Mouse (Mus musculus) frontal cortex, postnatal 25 days (tissue): Measurements from ENCODE around the gene Ctdnep1.

ENCODE experiments used
- DNase-seq, 2 experiments: peaks; one replicate each; pipeline ENCODE4 v3.0.0; 2022; ENCODE audit warnings: low spot score in 2 of 2

Gene Ctdnep1

DNA sequence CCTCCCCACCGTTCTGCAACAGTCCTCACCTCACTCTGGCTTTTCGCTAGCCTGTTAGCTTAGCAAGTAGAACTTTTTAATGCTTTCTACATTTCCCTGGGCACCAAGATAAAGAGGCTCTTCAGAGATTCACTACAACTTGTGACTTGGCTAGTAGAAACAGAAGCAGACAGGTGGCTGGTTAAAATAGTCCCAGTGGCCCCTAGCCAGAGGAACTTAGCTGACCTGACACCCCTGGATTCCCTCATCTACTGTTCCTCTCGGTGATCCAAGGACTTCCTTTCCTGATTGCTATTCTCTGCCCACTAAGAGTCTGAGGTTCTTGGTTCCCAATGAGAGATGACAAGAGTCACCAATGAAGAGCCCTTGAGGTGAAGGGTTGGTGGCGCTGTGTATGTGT, 2.4 kb downstream of the Ctdnep1 start:
- no peak for DNase-seq

DNA sequence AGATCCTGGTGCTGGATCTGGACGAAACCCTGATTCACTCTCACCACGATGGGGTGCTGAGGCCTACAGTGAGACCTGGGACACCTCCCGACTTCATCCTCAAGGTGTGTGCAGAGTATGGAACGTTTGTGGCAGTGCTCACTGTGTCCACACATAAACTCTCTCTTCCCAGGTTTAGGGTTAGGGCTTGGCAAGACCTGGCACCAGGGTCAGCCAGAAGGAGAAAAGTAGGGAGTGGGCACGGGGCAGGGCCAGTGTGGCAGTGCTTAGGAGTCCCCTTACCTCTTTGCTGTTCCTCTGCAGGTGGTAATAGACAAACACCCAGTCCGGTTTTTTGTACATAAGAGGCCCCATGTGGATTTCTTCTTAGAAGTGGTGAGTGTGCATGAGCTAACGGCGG, 3.5 kb downstream of the Ctdnep1 start:
- no peak for DNase-seq

DNA sequence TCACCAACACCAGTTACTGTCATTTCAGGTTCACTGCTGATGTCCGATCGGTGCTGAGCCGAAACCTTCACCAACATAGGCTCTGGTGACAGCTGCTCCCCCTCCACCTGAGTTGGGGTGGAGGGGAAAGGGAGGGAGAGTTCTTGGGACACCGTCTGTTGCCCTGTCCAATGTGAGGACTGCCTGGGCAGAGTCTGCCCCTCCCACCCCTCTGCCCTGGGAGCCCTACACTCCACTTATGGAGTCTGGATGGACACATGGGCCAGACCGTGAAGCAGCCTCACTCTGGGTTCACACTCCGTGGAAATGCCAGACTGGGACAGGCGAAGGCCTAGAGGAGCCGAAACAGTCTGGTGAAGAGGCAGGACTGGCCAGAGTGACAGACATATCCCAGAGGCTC, 9.0 kb downstream of the Ctdnep1 start:
- no peak for DNase-seq

DNA sequence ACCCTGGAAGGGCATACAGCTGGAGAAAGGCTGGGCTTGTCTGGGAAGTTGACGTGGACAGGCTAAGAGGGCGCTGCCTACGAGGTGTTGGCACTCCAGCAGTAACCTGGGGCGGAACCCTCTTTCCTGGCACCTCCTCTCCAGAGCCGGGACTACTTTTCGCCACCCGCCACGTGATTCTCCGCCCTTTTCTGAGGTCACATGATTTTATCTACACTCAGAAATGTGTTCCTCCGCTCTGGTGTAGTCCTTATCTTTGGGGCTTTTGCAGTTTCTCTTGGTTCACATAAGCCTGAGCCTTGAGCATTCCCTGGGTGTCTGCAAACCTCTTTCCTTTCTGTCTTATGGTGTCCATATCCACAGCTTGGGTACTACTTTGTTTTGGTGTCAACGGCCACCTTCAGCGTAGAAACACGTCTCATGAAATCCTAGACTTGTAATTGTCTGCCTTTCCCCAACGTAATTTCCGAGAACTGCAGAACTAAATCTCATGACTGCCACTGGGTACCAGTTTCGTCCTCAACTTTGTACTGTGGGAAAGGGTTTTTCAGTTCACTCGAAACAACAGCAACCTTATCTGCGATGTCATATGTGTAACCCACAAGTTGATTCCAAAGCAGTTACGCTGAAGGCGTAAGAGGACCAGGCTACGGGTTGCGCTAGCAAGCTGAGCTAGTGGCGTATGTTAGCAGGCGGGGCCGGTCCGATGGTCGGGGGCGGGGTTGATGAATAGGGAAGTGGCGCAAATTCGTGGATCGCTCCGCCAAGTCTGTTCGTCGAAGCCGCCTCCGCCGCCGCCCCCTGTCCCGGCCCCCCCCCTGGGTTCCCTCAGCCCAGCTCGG, 10.1 kb downstream of the Ctdnep1 start, which contains the start of gene Gabarap:
TSS of gene Gabarap (plus strand) at position 294 of the 842 bp plus-strand sequence.
- DNase-seq: peak; percentile 93 to 97

DNA sequence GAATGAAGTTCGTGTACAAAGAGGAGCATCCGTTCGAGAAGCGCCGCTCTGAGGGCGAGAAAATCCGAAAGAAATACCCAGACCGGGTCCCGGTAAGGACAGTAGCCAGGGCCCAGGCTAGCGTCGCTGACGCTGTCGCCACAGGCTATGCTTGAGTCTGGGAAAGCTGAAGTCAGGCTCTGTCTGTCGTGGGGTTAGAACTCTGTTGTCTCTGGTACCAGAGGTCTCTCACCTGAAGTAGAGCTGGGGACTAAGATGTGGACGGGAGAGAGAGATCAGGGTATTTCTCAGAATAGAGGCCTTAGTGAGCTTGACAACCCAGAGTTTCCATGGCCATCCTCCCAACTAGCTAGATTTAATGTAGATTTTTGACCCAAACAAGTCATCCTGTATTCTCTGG, 10.8 kb downstream of the Ctdnep1 start:
- DNase-seq: no peak

DNA sequence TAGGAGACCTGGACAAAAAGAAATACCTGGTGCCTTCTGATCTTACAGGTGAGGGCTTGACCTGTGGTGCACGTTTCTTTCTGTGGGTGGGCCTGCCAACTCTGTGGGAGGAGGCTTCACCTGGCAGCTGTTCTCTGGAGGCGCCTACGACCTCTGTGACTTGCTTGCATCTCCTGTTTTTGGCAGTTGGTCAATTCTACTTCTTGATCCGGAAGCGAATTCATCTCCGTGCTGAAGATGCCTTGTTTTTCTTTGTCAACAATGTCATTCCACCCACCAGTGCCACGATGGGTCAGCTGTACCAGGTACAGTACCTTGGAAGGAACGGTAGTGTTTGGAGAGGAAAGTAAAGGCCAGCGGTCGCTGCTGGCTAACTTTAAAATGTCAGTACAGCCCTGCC, 11.4 kb downstream of the Ctdnep1 start:
- DNase-seq: no peak

DNA sequence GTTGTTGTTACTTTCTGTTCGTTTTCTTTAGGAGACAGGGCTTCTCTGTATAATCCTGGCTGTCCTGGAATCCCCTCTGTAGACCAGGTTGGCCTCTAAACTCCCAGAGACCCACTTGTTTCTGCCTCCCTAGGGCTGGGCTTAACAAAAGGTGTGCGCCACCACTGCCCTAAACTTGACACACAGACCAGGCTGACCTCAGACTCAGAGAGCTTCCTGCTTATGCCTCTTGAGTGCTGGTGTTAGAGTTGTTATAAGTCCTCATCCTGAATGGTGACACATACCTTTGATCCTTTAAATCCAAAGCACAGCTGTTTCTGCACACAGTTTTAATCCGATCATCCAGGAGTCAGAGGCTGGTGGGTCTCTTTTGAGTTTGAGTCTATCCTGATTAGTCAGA, 12.0 kb downstream of the Ctdnep1 start:
- DNase-seq: no peak

DNA sequence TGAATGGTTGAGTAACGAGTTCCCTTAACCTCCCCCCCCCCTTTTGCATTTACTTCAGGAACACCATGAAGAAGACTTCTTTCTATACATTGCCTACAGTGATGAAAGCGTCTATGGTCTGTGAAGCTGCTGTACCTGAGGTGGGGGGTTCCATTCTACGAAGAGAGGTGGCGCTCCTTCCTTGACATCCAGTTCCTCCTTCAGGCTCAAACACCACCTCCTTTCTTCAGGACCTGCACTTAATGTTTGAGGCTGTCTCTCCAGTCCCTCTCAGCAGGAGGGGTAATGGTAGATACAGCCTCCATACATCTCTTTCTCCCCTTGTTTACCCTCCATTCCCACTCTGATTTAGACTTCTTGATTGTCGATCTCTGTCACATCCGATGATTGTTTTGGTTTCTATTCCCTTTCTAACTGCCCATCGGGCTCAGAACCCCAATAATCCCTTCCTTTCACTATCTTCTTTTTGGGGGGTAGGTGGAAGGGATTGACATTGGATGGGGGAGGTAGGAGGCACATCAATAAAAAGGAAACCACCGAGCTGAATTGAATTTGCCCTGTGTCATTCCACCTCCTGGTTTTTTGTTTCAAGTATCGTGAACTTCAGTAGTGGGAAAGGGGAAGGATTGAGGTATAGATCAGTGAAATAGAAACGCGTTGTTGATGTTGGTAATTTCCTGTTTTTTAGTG, 13.6 kb downstream of the Ctdnep1 start:
- DNase-seq: no peak

DNA sequence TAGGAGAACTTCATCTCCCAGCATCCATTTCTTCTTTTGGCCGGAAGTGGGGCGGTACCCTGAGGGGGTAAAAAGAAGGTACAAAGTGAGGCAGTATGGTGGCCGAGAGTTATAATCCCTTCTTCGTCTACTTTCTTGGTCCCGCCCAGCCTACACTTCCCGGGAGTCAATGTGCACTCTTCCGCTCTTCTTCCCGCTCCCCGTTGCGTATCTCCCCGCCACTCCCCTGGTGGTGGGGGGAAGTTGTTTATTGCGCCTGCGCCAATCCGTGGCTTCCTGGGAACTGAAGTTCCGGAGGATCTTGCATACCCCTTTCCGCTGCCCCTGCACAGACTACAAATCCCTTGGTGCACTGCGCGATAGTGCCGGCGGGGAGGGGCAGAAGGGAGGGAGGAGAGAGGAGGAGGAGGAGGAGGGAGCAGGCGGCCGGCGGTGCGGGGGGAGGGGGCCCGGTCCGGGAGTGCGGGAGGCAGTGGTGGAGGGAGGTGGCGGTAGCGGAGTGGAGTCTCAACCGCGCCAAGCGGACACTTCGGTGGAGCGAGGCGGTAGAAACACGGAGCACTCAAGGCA, 14.5 kb downstream of the Ctdnep1 start, which contains the start of gene Phf23:
TSS of gene Phf23 (plus strand) at position 387 of the 570 bp plus-strand sequence.
- peak; percentile 80 to 91 for DNase-seq

DNA sequence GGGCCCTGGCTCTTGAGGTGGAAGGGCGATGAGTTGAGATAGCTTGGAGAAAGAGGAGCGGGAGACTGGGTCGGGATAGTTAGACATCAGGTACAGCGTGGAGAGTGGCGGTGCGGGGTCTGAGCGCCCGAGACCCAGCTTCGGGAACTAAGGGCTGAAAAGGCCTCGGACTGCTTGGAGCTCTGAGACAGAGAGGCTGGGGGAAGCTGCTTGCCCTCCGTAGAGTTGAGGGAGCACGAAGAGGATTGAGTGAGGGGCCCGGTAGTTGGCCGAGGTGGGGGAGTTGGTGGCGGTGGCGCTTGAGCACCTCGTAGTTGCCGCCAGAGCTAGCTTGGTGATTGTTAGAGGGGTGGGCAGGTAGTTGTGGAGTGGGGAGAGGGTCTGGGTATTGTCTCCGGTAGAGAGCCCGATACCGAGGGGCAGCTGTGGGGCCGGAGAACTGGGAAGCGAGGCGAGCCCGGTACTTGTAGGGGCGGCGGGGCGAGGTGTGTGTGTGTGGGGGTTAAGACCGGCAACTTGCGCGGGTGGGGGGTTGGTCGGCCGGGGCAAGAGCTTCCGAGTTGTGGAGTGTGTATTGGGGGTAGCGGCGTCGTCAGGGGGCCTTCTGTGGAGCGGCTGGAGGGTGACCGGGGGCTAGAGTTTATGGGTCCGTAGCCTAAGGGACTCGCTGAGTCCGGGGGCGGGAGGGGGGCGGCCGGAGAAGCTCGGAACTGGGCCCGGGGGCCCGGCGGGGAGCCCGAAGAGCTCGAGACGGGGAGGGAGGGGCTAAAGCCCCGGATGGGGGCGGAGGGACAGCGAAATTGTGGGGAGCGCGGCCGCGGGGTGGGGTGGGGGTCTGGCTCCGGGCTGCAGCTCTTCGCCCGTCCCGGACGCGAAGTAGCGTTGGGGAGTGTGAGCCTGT, 15.5 kb downstream of the Ctdnep1 start:
- DNase-seq: no peak

DNA sequence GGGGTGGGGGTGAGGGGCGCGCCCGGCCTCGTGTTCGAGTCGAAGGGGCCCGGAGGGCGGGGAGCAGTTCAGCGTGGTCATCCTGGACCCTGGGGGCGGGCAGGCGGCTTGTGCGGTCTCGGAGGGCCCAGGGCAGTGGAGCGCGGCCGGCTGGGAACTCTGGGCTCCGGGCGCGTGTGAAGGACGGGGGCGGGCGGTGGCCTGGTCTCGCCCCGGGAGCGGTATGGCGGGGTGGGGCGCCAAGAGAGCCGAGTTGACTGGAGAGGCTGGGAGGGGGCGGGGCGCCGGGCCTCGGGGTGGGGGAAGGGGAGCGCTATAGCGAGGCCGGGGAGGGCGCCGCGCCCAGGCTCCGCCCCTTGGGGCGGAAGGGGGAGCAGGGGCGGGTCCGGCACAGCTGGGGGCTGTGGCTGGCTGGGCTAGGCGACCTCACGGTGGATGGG, 16.1 kb downstream of the Ctdnep1 start:
- DNase-seq: peak in 1 of 2 experiments; percentile 42

DNA sequence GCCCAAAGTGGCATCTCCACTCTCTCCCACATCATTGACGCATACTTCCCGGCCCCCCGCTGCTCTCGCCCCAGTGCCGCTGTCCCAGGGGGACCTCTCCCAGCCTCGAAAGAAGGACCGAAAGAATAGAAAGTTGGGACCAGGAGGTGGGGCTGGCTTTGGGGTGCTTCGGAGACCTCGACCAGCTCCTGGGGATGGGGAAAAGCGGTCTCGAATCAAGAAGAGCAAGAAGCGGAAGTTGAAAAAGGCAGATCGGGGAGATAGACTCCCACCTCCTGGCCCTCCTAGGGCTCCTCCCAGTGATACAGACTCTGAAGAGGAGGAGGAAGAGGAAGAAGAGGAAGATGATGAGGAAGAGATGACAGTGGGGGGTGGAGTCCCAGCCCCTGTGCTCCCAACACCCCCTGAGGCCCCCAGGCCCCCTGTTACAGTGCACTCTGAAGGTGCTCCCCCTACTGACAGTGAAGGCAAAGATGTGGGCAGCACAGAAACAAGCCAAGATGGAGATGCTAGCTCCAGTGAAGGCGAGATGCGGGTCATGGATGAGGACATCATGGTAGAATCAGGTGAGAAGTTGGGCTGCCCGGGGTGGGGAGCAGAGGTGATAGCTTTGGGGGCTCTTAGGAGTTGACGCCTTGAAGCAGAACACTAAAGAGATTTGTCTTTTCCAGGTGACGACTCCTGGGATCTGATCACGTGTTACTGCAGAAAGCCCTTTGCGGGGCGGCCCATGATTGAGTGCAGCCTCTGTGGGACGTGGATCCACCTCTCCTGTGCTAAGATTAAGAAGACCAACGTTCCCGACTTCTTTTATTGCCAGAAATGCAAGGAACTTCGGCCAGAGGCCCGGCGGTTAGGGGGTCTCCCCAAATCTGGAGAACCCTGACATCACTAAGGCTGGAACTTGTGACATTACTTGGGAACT, 17.9 kb downstream of the Ctdnep1 start:
- DNase-seq: no peak

DNA sequence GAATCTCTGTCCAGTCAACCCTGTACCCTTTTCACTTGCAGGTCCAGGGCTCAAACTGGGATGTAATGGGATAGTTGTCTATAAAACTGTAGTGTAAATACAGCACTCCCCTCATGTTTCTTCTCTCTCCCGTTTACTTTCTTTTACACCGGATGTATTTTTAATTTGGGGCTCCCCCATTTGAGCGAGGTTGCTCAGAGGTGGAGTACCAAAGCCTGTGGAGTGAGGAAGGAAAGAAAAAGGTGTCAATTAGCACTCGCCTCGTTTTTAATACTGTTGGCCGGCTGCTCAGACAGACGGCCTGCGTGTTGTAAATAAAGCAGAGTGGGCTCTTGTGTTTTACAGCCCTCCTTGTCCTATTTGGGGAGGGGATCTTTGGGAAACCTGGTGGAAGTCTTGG, 18.7 kb downstream of the Ctdnep1 start:
- no peak for DNase-seq

DNA sequence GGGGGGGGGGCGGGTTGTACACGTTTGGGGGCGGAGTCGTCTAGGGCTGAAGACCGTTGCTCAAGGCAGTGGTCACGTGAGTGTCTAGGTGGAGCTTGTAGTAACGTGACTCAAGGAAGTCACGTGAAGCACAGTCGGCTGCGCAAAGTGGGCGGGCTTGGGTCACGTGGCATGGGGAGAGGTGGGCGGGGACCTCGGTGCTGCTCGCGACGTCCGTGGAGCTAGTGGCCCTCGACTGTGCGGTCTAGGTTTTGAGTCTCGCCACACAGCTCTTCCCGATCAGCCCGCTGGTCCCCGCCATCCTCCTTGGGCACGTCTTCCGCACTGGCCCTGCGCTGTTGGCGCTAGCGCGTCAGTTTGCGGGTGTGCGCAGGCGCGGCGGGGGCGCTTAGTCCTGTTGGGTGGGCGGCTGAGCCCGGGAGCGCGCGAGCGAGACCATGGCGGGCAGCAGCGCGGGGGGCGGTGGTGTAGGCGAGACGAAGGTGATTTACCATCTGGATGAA, 19.5 kb downstream of the Ctdnep1 start, which contains the start of gene Dvl2:
TSS of gene Dvl2 (plus strand) at position 200 of the 503 bp plus-strand sequence.
- peak; percentile 70 to 78 for DNase-seq

DNA sequence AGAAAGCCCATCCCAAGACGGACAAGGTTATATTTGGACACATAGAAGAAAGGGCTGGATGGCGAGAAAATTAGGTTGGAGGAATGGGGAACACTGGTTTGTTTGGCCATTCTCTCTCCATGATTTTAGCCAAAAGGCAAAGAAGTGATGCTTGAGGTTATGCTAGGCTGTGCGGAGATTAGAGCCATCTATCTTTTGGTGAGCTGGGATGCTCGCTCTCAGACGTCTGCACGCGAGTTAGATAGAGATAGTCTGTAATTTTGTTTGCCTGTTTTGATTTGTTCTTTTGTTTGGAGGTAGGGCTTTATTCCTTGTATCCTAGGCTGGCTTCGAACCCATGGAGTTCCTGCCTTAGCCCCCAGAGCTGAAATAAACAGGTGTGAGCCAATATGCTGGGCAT, 20.2 kb downstream of the Ctdnep1 start:
- DNase-seq: no peak

DNA sequence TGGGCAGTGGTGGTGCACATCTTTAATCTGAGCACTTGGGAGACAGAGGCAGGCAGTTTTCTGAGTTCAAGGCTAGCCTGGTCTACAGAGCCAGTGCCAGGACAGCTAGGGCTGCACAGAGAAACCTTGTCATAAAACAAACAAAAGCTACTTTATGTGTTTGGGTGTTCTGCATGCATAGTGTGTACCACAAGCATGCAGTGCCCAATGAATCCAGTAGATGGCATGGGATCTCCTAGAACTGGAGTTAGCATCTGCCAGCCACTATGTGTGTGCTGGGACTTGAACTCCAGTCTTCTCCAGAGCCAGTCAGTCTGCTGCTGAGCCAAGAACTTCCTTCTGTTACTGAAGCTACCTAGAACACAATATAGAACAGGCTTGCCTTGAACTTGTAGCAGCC, 20.9 kb downstream of the Ctdnep1 start:
- no peak for DNase-seq

DNA sequence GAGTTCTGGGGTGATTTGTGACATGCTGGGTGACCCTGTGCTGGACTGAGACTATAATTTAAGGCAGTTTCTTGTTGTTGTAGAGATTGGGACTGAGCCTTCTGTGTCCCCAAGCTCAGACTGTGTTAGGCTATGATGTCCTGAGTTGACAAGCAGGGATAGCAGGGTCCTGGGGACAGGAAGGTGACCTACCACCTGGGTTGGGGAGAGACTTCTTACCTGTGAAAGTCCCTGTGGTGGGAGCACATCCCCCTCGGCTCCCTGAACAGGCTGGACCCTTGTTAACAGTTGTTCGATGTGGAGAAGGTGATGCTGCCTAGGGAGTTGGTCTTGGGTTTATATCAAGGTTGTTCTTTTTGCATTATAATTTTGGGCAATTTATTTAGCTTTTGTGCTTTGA, 21.5 kb downstream of the Ctdnep1 start:
- no peak for DNase-seq

DNA sequence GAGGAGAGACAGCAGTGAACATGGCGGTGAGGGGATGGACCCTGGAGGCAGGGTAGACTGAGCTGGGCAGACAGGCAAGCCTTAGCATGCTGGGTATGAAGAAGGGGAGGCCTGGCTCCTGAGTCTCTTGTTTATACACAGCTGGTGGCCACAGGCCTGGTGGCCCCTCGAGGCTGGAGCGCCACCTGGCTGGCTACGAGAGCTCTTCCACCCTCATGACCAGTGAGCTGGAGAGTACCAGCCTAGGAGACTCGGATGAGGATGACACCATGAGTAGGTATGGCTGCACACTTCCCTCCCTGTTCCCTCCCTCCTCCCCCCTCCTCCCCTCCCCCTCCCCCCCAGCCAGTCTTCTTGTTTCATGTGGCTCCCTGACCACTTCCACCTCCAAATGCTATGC, 24.6 kb downstream of the Ctdnep1 start:
- DNase-seq: no peak

DNA sequence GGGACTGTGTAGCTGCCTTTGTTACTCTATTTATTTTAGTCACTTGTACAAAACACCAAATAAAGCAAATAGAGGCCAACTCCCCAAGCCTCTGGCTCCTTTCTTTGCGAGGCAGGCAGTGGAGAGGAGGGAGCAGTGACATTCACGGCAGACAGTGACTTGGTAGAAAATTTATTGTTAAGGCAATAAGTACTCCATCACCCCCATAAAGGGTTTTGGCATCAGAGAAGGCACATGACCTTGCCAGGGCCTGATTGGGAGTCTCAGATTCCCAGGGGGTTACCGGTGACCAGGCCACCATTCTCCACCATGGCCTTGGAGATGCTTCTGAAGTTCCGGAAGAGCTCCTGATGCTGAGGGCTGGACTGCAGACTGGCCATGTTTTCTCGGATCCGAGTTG, 29.1 kb downstream of the Ctdnep1 start:
- no peak for DNase-seq

DNA sequence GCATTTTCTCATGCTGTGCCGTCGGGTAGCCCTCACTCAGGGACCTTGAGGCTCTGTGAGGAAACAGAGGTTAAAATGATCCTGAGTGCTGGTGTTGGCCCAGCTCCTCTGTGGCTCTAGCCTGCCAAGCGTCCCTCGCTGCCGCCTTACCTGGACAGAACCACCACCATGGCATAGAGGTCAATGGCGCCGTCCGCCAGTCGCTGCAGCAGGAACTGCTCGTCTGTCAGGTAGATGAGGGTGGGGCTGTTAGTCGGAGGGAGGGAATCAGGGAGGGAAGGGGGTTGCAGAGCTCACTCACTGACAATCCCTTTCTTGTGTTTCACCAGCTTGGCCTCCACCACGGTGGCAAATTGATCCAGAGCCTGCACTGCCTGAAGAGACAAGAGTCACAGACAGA, 29.6 kb downstream of the Ctdnep1 start:
- DNase-seq: no peak
